Mouse (Mus musculus) right cerebral cortex, adult 2 months (tissue): ENCODE results near the gene Adgrb2.

Experiments
- DNase-seq, 2 experiments: peaks; one replicate each; pipeline ENCODE4 v3.0.0; 2021 to 2022; ENCODE audit warnings: low spot score in 2 of 2

Adgrb2 gene

DNA sequence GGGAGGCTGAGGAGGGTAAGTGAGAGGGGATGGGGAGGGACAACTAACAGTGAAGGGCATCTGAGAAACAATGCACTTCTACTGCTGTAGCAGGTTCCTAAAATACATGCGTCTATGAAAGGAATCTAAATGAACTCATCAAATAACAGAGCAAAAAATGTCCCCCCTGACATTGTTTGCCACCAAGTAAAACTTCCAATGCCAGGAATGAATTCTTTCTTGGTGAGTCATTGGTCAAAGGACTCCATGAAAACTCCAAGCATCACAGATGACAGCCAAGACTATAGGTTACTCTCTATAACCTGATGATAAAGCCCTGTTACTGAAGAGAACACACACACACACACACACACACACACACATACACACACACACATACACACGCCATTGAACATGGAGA, 46.5 kb downstream of the Adgrb2 start:
- DNase-seq, result no peak

- no peak for DNase-seq
Measured at GRCm38 (mm10) chr4:130033496-130033895, 48.8 kb downstream of the Adgrb2 start.

GRCm38 (mm10) chr4:130036112-130036511, 51.4 kb downstream of the Adgrb2 start:
- DNase-seq, result peak; percentile 59 to 70

DNA sequence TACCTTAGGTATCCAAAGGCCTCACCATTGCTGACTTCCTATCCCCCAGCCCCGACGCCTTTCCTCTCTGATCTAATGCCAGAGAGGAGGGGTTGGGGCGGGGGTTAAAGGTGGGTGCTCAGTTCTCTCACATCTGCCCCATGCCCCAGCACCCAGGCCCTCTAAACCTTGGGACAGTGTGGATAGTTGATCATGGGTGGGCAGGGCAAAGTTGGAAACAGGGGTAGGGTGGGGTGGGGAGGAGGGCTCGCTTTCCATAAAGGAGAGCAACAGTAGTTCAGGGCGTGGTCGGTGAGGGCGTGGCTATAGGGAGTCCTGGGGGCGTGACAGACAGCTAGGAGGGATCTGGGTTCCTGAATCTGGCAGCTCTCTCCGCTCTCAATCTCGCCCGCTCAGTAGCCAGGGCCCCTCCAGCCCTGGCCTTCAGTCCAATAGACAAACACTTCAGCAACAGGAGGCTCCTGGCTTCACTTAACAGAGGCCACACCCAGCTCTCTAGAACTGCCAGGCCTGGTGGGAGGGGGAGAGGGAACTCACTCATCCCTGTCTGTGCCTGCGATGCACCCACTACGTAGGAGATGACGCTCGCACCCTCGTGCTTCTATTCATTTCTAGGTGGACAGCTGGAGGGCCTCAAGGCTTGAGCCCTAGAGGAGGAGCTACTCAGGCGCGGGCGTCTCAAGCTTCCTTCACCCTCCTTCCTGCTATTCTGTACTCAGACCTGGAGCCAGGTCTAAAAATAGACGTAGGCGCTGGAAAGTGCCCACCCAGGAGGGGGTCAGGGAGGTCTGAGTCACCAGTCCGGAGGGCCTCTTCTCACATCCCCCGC, 52.1 kb downstream of the Adgrb2 start:
- peak; percentile 75 to 78 for DNase-seq

DNA sequence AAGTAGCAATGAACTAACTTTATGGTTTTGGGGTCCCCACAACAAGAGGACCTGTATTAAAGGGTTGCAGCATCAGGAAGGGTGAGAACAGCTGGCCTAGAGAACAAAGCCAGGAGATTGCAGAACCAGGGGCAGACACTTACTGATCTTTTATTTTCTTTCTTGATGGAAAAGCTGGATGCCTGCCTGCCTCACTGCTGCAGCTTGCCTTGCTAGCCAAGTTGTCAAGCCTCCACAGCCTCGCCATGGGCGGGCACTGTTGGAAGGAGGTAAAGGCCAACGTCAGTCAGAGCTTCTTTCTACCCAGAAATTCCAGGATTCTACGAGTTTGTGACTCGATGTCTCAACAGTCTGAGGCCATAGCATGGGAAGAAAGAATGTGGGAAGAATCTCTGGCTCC, 54.7 kb downstream of the Adgrb2 start:
- no peak for DNase-seq

GRCm38 (mm10) chr4:130041076-130041475, 56.4 kb downstream of the Adgrb2 start:
- DNase-seq, result no peak

GRCm38 (mm10) chr4:130044211-130044610, 59.5 kb downstream of the Adgrb2 start:
- no peak for DNase-seq

DNA sequence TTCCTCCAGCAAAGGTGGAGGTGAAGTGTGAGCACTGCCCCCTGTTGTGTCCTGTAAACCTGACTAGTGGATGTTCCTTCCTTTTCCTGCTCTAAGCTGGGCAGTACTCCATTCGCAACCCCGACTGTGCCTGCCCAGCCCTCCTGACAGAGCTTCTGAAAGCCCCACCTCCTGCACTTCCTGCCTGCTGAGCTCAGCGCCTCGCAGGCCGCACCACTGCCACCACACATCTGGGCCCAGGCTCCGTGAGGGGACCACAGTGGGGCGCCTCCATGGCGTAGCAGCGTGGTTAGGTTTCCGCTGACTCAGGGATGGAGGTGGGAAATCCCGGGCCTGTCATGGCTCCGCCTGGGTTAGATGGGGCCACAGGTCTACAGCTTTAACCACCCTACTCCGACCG, 60.9 kb downstream of the Adgrb2 start:
- no peak for DNase-seq

DNA sequence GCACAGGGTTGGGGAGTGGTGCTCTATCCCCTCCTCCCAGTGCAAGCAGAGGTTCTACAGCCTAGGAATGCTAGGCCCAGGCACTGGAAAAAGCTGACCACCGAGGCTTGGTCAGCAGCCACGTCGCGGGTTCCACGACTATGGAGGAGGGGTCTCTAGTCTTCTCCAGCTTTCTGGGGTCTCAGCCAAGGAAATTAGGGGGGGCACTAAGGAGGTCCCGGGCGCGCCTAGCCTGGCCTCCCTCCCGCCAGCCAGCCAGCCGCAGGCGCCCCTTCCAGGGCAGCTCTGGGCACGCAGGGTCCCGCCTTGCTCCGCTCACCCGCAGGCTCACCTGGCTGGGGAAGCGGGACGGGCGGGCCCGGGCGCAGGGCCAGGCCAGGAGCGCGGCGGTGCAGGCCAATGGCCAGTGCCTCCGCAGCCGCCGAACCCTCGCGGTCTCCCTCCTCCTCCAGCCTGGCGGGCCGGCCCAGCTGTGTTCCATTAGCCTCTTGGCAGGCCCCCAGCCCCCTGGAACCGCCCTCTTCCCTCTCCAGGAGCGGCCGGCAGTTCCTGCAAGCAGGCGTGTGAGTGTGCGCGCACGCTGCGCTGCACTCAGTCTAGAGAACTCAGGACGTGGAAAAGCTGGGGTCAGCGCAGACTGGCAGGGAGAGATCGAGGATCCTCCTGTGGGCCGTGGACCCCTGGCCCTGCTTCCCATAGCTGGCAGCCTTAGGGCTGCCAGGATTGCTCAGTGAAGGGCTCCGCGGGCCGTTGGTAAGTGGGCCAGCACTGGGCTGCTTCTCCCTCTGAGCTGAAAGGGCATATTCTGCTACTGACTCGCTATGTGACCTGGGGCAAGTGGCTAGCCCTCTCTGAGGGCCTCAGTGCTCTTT, 62.9 kb downstream of the Adgrb2 start, which contains the start of gene Col16a1:
Gene Col16a1, plus strand, starts transcription at position 510 of the 872 bp plus-strand sequence.
- peak; percentile 62 to 68 for DNase-seq

- no peak for DNase-seq
Measured at GRCm38 (mm10) chr4:130048203-130048479, 63.5 kb downstream of the Adgrb2 start.

GRCm38 (mm10) chr4:130050056-130050824, 65.6 kb downstream of the Adgrb2 start:
- no peak for DNase-seq

DNA sequence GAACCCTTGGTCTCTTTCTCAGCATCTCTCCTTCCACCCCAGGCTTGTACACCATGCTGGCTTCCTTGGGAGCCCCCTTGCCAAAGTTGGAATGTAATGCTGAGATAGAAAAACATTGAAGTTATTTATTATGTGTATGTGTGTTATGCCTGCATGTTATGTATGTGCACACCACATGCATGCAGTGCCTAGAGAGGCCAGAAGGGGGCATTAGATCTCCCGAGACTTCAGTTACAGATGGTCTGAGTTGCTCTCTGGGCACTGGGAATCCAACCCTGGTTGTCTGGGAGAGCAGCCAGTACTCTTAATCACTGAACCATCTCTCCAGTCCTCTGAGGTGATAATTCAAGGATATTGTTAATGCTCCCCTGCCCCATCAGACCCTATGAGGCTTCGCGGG, 67.6 kb downstream of the Adgrb2 start:
- DNase-seq, result no peak

DNA sequence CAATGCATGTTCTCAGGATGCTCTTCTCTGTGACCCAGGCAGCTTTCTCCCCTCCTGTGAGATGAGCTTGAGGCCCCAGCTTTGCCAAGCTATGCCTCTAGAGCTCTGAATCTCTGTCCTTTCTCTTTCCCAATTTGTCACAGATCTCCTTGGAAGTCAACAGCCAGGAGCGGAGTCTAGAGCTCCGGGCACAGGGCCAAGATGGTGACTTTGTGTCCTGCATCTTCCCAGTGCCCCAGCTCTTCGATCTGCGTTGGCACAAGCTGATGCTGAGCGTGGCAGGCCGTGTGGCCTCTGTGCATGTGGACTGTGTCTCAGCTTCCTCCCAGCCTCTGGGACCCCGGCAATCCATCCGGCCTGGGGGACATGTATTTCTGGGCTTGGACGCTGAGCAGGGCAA, 68.4 kb downstream of the Adgrb2 start:
- DNase-seq, result no peak

DNA sequence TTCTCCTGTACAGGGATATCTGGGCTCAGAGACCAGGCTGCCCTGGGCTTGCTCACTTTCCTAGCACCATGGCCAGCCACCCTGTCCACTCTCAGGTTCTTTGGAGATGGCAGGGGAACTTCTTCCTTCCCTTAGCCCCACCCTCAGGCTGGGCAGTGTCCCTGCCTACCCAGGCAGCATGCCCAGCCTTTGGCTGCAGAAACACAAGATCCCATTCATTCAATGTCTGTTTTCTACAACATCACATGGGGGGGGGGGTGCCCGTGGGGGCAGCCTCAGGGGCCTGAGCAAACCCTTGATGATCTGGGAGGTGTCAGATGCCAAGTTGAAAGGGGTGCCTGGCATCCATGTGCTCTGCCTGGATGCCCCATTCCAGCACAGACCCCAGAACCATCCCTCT, 70.1 kb downstream of the Adgrb2 start:
- DNase-seq, result no peak

GRCm38 (mm10) chr4:130055160-130056010, 70.7 kb downstream of the Adgrb2 start:
- DNase-seq, result no peak

DNA sequence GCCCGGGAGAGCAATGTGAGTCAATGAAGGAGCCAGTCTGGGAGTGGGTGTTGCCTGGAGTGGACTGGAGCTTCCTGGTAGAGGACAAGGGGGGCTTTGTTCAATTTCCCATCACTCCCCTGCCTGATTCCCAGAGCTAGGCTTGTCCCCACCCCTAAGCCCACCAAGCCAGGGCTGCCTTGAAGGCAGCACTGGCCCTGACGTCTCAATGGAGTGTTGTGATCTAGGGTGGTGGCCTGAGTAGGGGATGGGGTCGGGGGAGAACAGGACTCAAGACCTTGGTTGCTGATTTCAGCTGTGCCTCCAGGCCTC, 71.3 kb downstream of the Adgrb2 start:
- DNase-seq, result no peak

DNA sequence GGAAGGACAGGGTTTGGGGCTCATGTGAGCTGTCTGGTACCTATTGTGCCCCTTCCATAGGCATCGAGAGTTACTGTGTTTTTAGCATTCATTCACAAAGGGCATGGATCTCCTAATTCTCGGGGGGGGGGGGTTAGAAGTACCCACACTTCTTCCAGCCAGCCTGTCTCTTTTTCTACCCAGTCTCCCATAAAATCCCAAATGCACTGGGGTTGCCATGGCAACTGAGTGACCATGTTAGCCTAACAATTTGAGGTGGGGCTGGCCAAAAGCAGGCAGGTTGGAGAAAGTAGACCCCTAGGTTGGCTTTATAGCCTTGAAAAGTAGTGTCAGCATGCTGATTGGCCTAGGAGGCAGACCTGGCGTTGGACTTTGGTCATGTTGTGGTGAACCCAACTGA, 71.8 kb downstream of the Adgrb2 start:
- no peak for DNase-seq

DNA sequence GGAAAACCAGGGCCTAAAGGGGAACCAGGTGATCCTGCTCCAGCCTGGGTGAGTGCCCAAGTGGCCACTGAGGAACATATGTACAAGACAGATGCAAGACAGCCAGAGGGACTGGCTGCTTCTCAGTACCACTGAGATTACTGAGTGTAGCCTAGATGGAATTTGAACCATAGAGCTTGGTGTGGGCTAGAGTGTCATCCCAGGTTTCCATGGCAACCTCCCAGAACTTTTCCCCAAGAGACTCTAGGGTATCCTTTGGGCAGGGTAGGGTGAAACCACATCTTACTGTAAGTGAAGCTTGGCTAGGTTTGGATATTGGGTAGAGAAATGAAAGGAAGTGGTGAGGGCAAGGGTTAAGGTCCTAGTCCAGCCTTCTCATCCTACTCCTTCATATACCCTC, 76.3 kb downstream of the Adgrb2 start:
- no peak for DNase-seq

GRCm38 (mm10) chr4:130063191-130063590, 78.5 kb downstream of the Adgrb2 start:
- DNase-seq, result no peak

DNA sequence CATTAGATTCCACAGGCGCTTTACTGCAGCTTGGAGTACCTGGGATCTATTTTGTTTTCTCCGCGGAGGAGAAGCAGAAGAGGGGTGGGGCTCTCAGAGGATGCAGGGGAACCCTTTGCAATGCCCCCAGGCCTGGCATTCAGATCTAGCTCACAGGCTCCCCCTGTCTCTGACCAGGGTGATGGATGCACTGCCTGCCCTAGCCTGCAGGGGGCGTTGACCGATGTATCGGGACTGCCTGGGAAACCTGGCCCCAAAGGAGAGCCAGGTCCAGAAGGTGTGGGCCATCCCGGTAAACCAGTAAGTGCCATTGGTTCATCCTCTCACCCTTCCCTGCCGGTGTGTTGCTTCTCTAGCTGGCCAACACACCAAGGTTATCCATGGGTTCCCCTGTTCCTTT, 82.1 kb downstream of the Adgrb2 start:
- DNase-seq, result no peak

DNA sequence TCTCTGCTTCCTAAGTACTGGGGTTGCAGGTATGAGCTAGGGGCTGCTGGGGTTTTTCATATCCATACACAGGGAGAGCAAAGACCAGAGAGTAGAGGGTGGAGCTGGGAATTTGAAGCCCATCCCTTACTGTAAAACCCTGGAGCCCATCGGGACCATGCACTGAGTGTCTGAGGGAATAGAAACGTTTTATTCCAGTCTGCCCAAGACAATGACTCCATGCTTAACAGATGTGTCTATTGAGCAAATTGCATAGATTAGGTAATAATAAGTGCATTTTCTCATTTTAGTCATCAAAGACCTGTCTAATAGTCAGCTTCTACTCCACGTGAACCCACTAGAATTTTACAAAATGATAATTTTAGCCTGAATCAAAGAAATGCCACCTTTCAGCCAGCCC, 85.9 kb downstream of the Adgrb2 start:
- DNase-seq, result no peak

DNA sequence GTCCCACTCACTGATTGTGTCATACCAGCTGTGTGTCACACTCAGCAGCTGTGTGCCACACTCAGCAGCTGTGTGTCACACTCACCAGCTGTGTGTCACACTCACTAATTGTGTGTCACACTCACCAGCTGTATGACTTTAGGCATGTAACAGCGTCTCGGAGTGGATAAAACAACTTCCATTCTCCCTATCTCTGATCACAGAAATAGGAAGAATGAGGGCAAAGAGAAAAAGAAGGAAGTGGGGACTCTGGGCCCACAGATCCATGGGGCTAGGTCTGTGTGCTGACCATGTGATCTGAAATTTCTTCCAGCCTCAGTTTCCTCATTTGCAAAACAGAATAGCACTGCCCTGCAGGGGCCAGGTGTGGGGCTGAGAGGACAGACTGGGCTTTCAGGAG, 87.1 kb downstream of the Adgrb2 start:
- no peak for DNase-seq
